Mouse (Mus musculus): Measurements from ENCODE around the gene Pip. TPM values are rescaled to one million over a fixed set of nuclear protein-coding genes. Genes with fewer than 3 reads are reported as not detected.

Gene Pip
- total RNA-seq (2014; rRNA removed) (not detected in 2 replicates), polyA plus RNA-seq (2015; fragmentation: Nextera tagmentation; extraction: Ambion mirVana) (not detected in 2 replicates)

GRCm38 (mm10) chr6:41847235-41847634, at the start of gene Pip:
Gene Pip, plus strand, starts transcription at chr6:41847535.
- Histone ChIP-seq H3K9ac (no peak within 1 kb of the TSS), H3K9me3 (ENCODE audit: low read length) (no peaks in the 10 kb centered on the region), H3K4me2 (ENCODE audit: low read depth) (no peak within 1 kb of the TSS), H3K4me3 (ENCODE audit: low read depth, low read length) (no peak within 1 kb of the TSS), H3K4me1 (ENCODE audit: insufficient read depth) (no peaks in the 10 kb centered on the region), H3K36me3 (ENCODE audit: insufficient read depth) (no peaks in the 10 kb centered on the region), H3K27ac (ENCODE audit: low read depth, low read length) (no peak within 1 kb of the TSS), H3K27me3 (ENCODE audit: insufficient read depth, low read length) (no peaks in the 10 kb centered on the region)
- TF ChIP-seq CTCF (IDR thresholded peaks at IDR 0.05; ENCODE audit: low read depth), result no peak
- WGBS, result 91% methylated on average over 2 of the region's 2 CpGs
- DNase-seq (no peak), ATAC-seq (no peak)

- no peak overlapping the region for H3K27ac ChIP-seq (ENCODE audit: low read depth, low read length)
- H3K4me3 ChIP-seq (ENCODE audit: low read depth, low read length), result no peak overlapping the region
- no peaks in the 10 kb centered on the region for H3K4me1 ChIP-seq (ENCODE audit: insufficient read depth)
- no peak for TF ChIP-seq CTCF (IDR thresholded peaks at IDR 0.05; ENCODE audit: low read depth)
- H3K4me2 ChIP-seq (ENCODE audit: low read depth), result no peak overlapping the region
- H3K27me3 ChIP-seq (ENCODE audit: insufficient read depth, low read length), result no peaks in the 10 kb centered on the region
- no peaks in the 10 kb centered on the region for H3K9me3 ChIP-seq (ENCODE audit: low read length)
- no peak overlapping the region for H3K9ac ChIP-seq
- DNase-seq (no peak), ATAC-seq (no peak)
- H3K36me3 ChIP-seq (ENCODE audit: insufficient read depth), result no peaks in the 10 kb centered on the region
These were observed 23.2 kb upstream of the Pip start for GRCm38 (mm10) chr6:41824086-41824485.

GRCm38 (mm10) chr6:41829516-41829915, 17.8 kb upstream of the Pip start:
- 78% methylated on average over 2 of the region's 2 CpGs for WGBS

GRCm38 (mm10) chr6:41852689-41853088, 5.4 kb downstream of the Pip start, which contains the start of gene Sval2:
Gene Sval2, plus strand, starts transcription at chr6:41852989.
- no peaks in the 10 kb centered on the region for H3K4me1 ChIP-seq (ENCODE audit: insufficient read depth)
- DNase-seq (no peak), ATAC-seq (no peak)
- H3K9me3 ChIP-seq (ENCODE audit: low read length), result no peaks in the 10 kb centered on the region
- no peak within 1 kb of the TSS for H3K9ac ChIP-seq
- no peaks in the 10 kb centered on the region for H3K36me3 ChIP-seq (ENCODE audit: insufficient read depth)
- no peak within 1 kb of the TSS for H3K4me3 ChIP-seq (ENCODE audit: low read depth, low read length)
- TF ChIP-seq CTCF (IDR thresholded peaks at IDR 0.05; ENCODE audit: low read depth), result no peak
- no peaks in the 10 kb centered on the region for H3K27me3 ChIP-seq (ENCODE audit: insufficient read depth, low read length)
- H3K27ac ChIP-seq (ENCODE audit: low read depth, low read length), result no peak within 1 kb of the TSS
- H3K4me2 ChIP-seq (ENCODE audit: low read depth), result no peak within 1 kb of the TSS
- 85% methylated on average over 3 of the region's 3 CpGs for WGBS

More at GRCm38 (mm10) chr6:41829516-41829915, 17.8 kb upstream of the Pip start:
- Histone ChIP-seq H3K4me1 (ENCODE audit: insufficient read depth) (no peaks in the 10 kb centered on the region), H3K4me3 (ENCODE audit: low read depth, low read length) (no peak overlapping the region), H3K36me3 (ENCODE audit: insufficient read depth) (no peaks in the 10 kb centered on the region), H3K4me2 (ENCODE audit: low read depth) (no peak overlapping the region), H3K9me3 (ENCODE audit: low read length) (no peaks in the 10 kb centered on the region), H3K27me3 (ENCODE audit: insufficient read depth, low read length) (no peaks in the 10 kb centered on the region), H3K27ac (ENCODE audit: low read depth, low read length) (no peak overlapping the region), H3K9ac (no peak overlapping the region)
- DNase-seq (no peak), ATAC-seq (no peak)
- no peak for TF ChIP-seq CTCF (IDR thresholded peaks at IDR 0.05; ENCODE audit: low read depth)

GRCm38 (mm10) chr6:41864038-41864437, 16.7 kb downstream of the Pip start:
- ATAC-seq, result no peak
- Histone ChIP-seq H3K36me3 (ENCODE audit: insufficient read depth) (no peaks in the 10 kb centered on the region), H3K27ac (ENCODE audit: low read depth, low read length) (no peak overlapping the region), H3K4me3 (ENCODE audit: low read depth, low read length) (no peak overlapping the region), H3K4me1 (ENCODE audit: insufficient read depth) (no peaks in the 10 kb centered on the region), H3K27me3 (ENCODE audit: insufficient read depth, low read length) (no peaks in the 10 kb centered on the region), H3K9me3 (ENCODE audit: low read length) (no peaks in the 10 kb centered on the region), H3K4me2 (ENCODE audit: low read depth) (no peak overlapping the region), H3K9ac (no peak overlapping the region)
- TF ChIP-seq CTCF (IDR thresholded peaks at IDR 0.05; ENCODE audit: low read depth), result no peak
- no peak for DNase-seq
- WGBS, result 76% methylated on average over 2 of the region's 2 CpGs

Other genes starting within 250 kb of the Pip start
- gene Ephb6, start 242.1 kb upstream of the Pip start, total RNA-seq (2014; rRNA removed), result 47.6 and 58.4 TPM in 2 replicates
- 31.6 and 34.6 TPM in 2 replicates for gene Ephb6, start 242.1 kb upstream of the Pip start, polyA plus RNA-seq (2015; fragmentation: Nextera tagmentation; extraction: Ambion mirVana)
- not detected in 2 replicates for gene Trpv6, start 211.1 kb upstream of the Pip start, total RNA-seq (2014; rRNA removed)
- 0.62 and 0.65 TPM in 2 replicates for gene Trpv6, start 211.1 kb upstream of the Pip start, polyA plus RNA-seq (2015; fragmentation: Nextera tagmentation; extraction: Ambion mirVana)
- not detected in 2 replicates for gene Trpv5, start 166.8 kb upstream of the Pip start, total RNA-seq (2014; rRNA removed)
- not detected in 2 replicates for gene Trpv5, start 166.8 kb upstream of the Pip start, polyA plus RNA-seq (2015; fragmentation: Nextera tagmentation; extraction: Ambion mirVana)
- not detected in 2 replicates for gene Llcfc1, start 163.1 kb upstream of the Pip start, total RNA-seq (2014; rRNA removed)
- gene Llcfc1, start 163.1 kb upstream of the Pip start, polyA plus RNA-seq (2015; fragmentation: Nextera tagmentation; extraction: Ambion mirVana), result not detected in 2 replicates
- not detected in 2 replicates for gene Kel, start 143.2 kb upstream of the Pip start, total RNA-seq (2014; rRNA removed)
- not detected in 2 replicates for gene Kel, start 143.2 kb upstream of the Pip start, polyA plus RNA-seq (2015; fragmentation: Nextera tagmentation; extraction: Ambion mirVana)
- gene Olfr459, start 72.4 kb upstream of the Pip start, total RNA-seq (2014; rRNA removed), result not detected in 2 replicates
- not detected in 2 replicates for gene Olfr459, start 72.4 kb upstream of the Pip start, polyA plus RNA-seq (2015; fragmentation: Nextera tagmentation; extraction: Ambion mirVana)
- not detected in 2 replicates for gene Sval2, start 5.5 kb downstream of the Pip start, total RNA-seq (2014; rRNA removed)
- 0.26 TPM in 1 of 2 replicates, not detected in the other for gene Sval2, start 5.5 kb downstream of the Pip start, polyA plus RNA-seq (2015; fragmentation: Nextera tagmentation; extraction: Ambion mirVana)
- not detected in 2 replicates for gene Sval1, start 104.1 kb downstream of the Pip start, total RNA-seq (2014; rRNA removed)
- gene Sval1, start 104.1 kb downstream of the Pip start, polyA plus RNA-seq (2015; fragmentation: Nextera tagmentation; extraction: Ambion mirVana), result not detected in 2 replicates
- not detected in 2 replicates for gene Sval3, start 120.6 kb downstream of the Pip start, total RNA-seq (2014; rRNA removed)
- gene Sval3, start 120.6 kb downstream of the Pip start, polyA plus RNA-seq (2015; fragmentation: Nextera tagmentation; extraction: Ambion mirVana), result not detected in 2 replicates
- gene Sva, start 190.9 kb downstream of the Pip start, total RNA-seq (2014; rRNA removed), result not detected in 2 replicates
- gene Sva, start 190.9 kb downstream of the Pip start, polyA plus RNA-seq (2015; fragmentation: Nextera tagmentation; extraction: Ambion mirVana), result not detected in 2 replicates

All from forebrain, postnatal 0 days (tissue).